Mouse (Mus musculus) ZHBTc4 (cell line): ENCODE measurements at regions not wholly inside any gene's neighbourhood (a gene's known extent, or its start where the extent isn't known, plus 50 kb on each side); places are given as distances from the start of the nearest gene placed in this dataset.

Source experiments
- DNase-seq: peaks from one replicate; pipeline ENCODE4 v3.0.0-alpha.2; 2011; ENCODE audit warnings: low read depth, low spot score

GRCm38 (mm10) chr14:57224381-57224780 is 91.0 kb upstream of the Gjb6 start:
- DNase-seq: no peak

DNA sequence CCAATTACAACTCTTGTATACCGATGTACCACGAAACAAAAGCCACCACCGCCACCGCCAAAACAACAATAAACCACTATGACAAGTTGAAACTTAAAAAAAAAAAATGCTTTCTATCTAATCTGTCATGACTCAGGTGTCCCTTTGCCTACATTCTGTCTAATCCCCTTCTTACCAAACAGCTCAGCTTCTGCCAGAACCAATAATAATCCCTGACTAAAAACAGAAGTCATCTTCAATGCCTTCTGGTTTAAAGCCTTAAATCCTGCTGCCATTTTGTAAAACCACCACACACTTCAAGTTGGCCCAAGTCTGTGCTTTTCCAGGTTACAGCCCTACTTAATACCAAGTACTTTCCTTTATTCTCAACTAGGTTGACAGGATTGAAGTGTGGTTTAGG is 86.9 kb upstream of the Gjb6 start:
- DNase-seq: no peak

- DNase-seq: no peak
These were observed 86.2 kb upstream of the Gjb6 start for GRCm38 (mm10) chr14:57219643-57220042.

DNA sequence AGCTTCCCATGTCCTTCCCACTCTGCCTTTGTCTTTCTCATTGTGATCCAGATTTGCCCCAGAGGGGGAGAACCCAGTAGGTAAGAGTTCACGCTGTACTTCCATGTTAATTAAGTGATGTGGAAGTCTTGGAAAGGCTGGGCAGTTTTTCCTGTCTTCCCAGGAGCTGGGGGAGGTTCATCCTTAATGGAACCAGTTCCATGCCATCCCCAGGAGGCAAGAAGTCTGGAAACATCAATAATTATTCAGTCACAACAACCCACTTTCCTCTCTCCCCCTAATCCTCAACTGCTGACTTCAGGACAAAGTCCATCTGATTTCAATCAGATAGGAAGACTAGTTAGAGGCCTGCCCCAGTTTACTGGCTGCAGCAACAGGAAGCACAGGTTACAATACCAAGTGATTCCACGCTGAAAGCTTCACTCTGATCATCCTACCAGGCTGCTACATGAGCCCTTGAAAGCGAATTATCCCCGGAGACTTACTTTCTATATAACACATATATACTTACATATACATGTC is 85.7 kb upstream of the Gjb6 start:
- DNase-seq: peak; percentile 18

DNA sequence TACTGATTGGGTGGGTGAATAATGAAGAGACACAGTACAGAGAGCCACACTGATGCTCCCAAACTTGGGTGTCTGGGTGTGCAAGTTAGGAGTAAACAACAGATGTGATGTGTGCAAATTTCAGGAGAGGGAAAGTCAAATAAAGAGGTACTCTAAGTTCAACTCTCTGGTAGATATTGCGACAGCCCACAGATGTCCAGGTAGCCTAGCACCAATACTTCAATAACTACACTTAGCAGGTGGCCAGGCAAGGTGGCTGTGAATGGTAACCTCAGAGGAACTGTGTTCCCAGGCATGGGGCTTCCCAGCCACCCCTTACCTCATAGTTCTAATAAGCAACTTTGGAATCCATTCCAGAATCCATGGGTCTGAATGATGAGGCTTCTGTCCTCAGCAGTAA is 54.4 kb upstream of the Gjb6 start:
- no peak for DNase-seq
